Mouse (Mus musculus) mammary gland, adult 2 months (tissue): ENCODE measurements around the gene Prlhr. TPM values are rescaled to one million over a fixed set of nuclear protein-coding genes. Genes with fewer than 3 reads are reported as not detected.

Experiments
- polyA plus RNA-seq: library from polyadenylated mRNA; depleted of rRNA; stranded (reverse); fragments of >200 nt; gene quantifications from 2 replicates; pipeline ENCODE4 v1.2.3, GENCODE M21; 2012; ENCODE audit warnings: low replicate concordance; rRNA removed

Gene Prlhr
- not detected in 2 replicates for polyA plus RNA-seq

GRCm38 (mm10) chr19:60468254-60468762 lies at the start of gene Prlhr:
TSS of gene Prlhr (minus strand) at chr19:60468304.

Other genes starting within 250 kb of the Prlhr start
- gene Fam204a, start 241.6 kb downstream of the Prlhr start, polyA plus RNA-seq: 3.3 and 7.2 TPM in 2 replicates
- 10.2 and 17.7 TPM in 2 replicates for gene Cacul1, start 112.7 kb upstream of the Prlhr start, polyA plus RNA-seq